Mouse (Mus musculus) C2C12 (cell line): ENCODE results near the gene Ppp1r1b.

Source experiments
- CEBPB ChIP-seq: IDR thresholded peaks from one replicate; pipeline ENCODE4 v1.6.1; 2011; ENCODE audit warnings: low read depth, mild to moderate bottlenecking, control low read depth, moderate library complexity
- CTCF ChIP-seq: IDR thresholded peaks from one replicate; pipeline ENCODE4 v1.5.1; 2011; ENCODE audit not compliant: control insufficient read depth, insufficient read depth, insufficient read length
- FOSL1 ChIP-seq: IDR thresholded peaks from one replicate; pipeline ENCODE4 v1.8.0; 2011; ENCODE audit warnings: mild to moderate bottlenecking, low read length; ENCODE audit not compliant: poor library complexity, insufficient read depth, severe bottlenecking
- MAX ChIP-seq: IDR thresholded peaks from one replicate; pipeline ENCODE4 v1.6.1; 2011; ENCODE audit warnings: mild to moderate bottlenecking, control low read depth
- MYOD1 ChIP-seq: IDR thresholded peaks from one replicate; pipeline ENCODE4 v1.6.1; 2011; ENCODE audit warnings: low read depth; ENCODE audit not compliant: control insufficient read depth, insufficient read length
- MYOG ChIP-seq: IDR thresholded peaks from one replicate; pipeline ENCODE4 v1.6.1; 2011; ENCODE audit not compliant: control insufficient read depth, insufficient read length; ENCODE audit errors: extremely low read depth
- USF1 ChIP-seq: IDR thresholded peaks from one replicate; pipeline ENCODE4 v1.6.1; 2011; ENCODE audit warnings: low read depth, mild to moderate bottlenecking, control low read depth, moderate library complexity

DNA sequence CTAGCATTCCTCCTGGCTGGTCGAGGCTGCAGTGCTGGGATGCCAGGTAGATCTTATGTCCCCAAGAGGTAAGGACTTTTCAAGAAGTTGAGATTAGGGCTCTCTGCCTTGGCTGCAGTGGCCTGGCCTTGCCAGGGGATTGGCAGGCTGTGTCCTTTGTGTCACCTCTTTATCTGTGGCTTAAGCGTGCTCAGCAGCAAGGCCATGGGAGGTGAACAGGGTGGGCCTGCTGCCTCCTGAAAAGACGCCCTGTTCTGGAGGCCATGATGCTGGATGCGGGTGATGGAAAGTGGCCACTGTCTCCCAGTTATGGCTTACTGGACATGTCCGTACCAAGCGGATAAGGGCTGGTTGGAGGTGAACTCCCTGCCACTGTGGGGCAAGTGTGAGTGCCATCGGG, 31.2 kb downstream of the Ppp1r1b start:
- no peak for TF ChIP-seq CTCF
- TF ChIP-seq USF1 = no peak
- no peak for TF ChIP-seq FOSL1
- TF ChIP-seq MYOG = no peak
- no peak for TF ChIP-seq CEBPB
- TF ChIP-seq MAX = no peak
- TF ChIP-seq MYOD1 = no peak
